Mouse (Mus musculus): ENCODE data around the gene Os9.

DNA sequence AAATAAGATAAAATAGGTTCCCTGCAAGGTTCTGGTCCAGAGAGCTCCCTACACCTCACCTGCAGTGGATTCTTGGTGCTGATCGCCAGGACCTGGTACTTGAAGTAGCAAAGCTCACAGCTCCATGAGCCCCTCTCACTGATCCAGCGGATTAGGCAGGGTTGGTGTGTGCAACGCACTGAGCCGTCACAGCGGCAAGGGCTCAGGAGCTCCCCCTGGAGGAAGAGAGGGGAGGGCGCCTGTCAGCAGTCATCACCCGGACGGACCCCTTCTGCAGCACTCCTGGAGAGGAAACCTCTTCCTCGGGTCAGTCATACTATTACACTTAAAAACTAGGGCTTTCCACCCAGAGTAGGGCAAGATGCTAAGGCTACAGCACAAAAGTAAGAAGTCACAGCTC lies 62.8 kb downstream of the Os9 start:
- TF ChIP-seq CTCF (IDR thresholded peaks at IDR 0.05; ENCODE audit: extremely low read depth, insufficient read length, insufficient replicate concordance, low read depth, low read length) (peak; percentile 95), POLR2A (IDR thresholded peaks at IDR 0.05; ENCODE audit: low read depth, low read length) (peak; percentile 29; the same call in 1 of the 2 replicates)
